Mouse (Mus musculus) thymus, adult 2 months (tissue): ENCODE measurements around the gene Fgd3. TPM values are rescaled to one million over a fixed set of nuclear protein-coding genes. Genes with fewer than 3 reads are reported as not detected.

Experiments used
- DNase-seq: peaks from one replicate; pipeline ENCODE4 v3.0.0; 2021
- H3K27ac ChIP-seq: fragments of 200-500 bp; 2 replicates; pipeline ENCODE4 v1.5.1; 2012; ENCODE audit warnings: low read length, control low read depth; ENCODE audit not compliant: control insufficient read depth, insufficient read depth
- H3K27me3 ChIP-seq: fragments of 200-500 bp; 2 replicates; pipeline ENCODE4 v1.6.1; 2012; ENCODE audit warnings: mild to moderate bottlenecking, low read length, moderate library complexity, mixed read lengths; ENCODE audit not compliant: control insufficient read depth, insufficient read depth
- H3K36me3 ChIP-seq: fragments of 200-500 bp; 2 replicates; pipeline ENCODE4 v1.6.1; 2012; ENCODE audit warnings: mild to moderate bottlenecking, low read length, moderate library complexity; ENCODE audit not compliant: control insufficient read depth, insufficient read depth
- H3K4me1 ChIP-seq: fragments of 200-500 bp; replicated peaks from 2 replicates; pipeline ENCODE4 v1.6.1; 2012; ENCODE audit warnings: low read length; ENCODE audit not compliant: control insufficient read depth, insufficient read depth
- H3K4me3 ChIP-seq: fragments of 200-500 bp; 2 replicates; pipeline ENCODE4 v1.5.1; 2012; ENCODE audit warnings: mild to moderate bottlenecking, low read length, control low read depth, moderate library complexity; ENCODE audit not compliant: control insufficient read depth, insufficient read depth
- CTCF ChIP-seq: fragments of 200-500 bp; IDR thresholded peaks from 2 replicates; pipeline ENCODE4 v1.5.1; 2012; ENCODE audit warnings: mild to moderate bottlenecking, control low read depth, low read length, moderate library complexity, borderline replicate concordance; ENCODE audit not compliant: control insufficient read depth, poor library complexity, insufficient read depth; ENCODE audit errors: extremely low read depth
- POLR2A ChIP-seq: fragments of 200-500 bp; IDR thresholded peaks from 2 replicates; pipeline ENCODE4 v1.6.1; 2012; ENCODE audit warnings: mild to moderate bottlenecking, low read length, control low read depth, moderate library complexity; ENCODE audit not compliant: control insufficient read depth, poor library complexity, insufficient read depth; ENCODE audit errors: extremely low read depth
- WGBS: fragments of 180-500 bp; shearing (Covaris S2); methylation state at CpG from one replicate; pipeline ENCODE4 v1.1.7; 2018; 5-methylcytosine and 5-hydroxymethylcytosine counted together
- polyA plus RNA-seq: library from polyadenylated mRNA; depleted of rRNA; stranded (reverse); fragments of >200 nt; gene quantifications from 2 replicates; pipeline ENCODE4 v1.2.3, GENCODE M21; 2012

Fgd3 gene
- polyA plus RNA-seq, 1 experiment, result 19.2 TPM

DNA sequence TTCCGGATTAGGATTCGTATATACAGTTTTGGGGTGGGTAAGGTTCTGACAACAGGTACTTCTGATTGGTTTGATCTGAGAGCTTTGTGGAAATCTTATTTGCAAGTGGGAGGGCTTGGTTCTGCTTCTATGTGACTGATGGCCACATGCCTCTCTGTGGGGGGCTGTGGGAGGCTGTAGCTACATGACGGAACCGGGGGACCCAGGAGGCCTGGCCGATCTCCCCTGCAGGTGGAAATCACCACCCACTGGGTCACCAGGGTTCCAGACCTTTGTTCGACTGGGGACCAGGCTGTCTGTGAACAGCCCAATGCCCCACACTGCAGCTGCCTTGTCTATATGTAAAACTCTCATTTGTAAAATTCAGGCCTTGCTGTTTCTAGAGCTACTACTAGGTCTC lies 95.4 kb downstream of the Fgd3 start:
- Histone ChIP-seq H3K4me1 (no peaks in the 10 kb centered on the region), H3K36me3 (no peaks in the 10 kb centered on the region), H3K4me3 (no peak overlapping the region), H3K27ac (no peak overlapping the region), H3K27me3 (no peaks in the 10 kb centered on the region; the same call in 1 of the 2 replicates)
- TF ChIP-seq CTCF, result no peak
- TF ChIP-seq POLR2A, result no peak
- 87% methylated on average over 6 of the region's 6 CpGs for WGBS
- DNase-seq, result no peak

- Histone ChIP-seq H3K27ac (no peak overlapping the region), H3K36me3 (no peaks in the 10 kb centered on the region), H3K27me3 (no peaks in the 10 kb centered on the region; the same call in 1 of the 2 replicates), H3K4me1 (no peaks in the 10 kb centered on the region), H3K4me3 (no peak overlapping the region)
- WGBS, result 89% methylated on average over 10 of the region's 10 CpGs
- TF ChIP-seq POLR2A, result no peak
- no peak for TF ChIP-seq CTCF
- DNase-seq, result no peak
Observed at GRCm38 (mm10) chr13:49224314-49224713, 95.8 kb downstream of the Fgd3 start.

GRCm38 (mm10) chr13:49220912-49221311 lies 99.2 kb downstream of the Fgd3 start:
- TF ChIP-seq CTCF (no peak), POLR2A (no peak)
- Histone ChIP-seq H3K36me3 (no peaks in the 10 kb centered on the region), H3K27me3 (no peaks in the 10 kb centered on the region; the same call in 1 of the 2 replicates), H3K27ac (no peak overlapping the region), H3K4me1 (peaks cover 5% of the 10 kb centered on the region), H3K4me3 (no peak overlapping the region)
- WGBS, result 88% methylated on average over 5 of the region's 5 CpGs
- no peak for DNase-seq

DNA sequence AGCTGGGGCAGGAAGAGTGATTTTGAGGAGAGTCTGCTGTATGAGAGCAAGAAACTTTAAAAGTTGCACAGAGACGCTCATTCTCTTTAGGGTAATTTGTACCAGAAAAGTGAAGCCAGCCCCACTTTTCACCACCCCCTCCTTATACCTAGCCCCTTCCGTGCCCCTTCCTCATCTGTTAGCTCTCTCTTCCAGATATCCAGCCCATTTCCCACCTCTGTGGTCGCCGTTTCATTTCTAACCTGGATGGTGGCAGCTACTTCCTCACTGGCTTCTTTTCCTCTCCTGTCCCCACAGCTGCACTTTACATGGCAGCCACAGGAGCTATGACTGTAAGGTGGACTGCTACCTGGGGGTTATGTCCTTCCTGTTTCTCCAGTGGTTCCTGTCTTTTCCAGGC lies 100.7 kb downstream of the Fgd3 start:
- TF ChIP-seq POLR2A (no peak), CTCF (no peak)
- WGBS, result 67% methylated on average over 4 of the region's 4 CpGs
- H3K4me1 ChIP-seq, result peaks cover 8% of the 10 kb centered on the region
- H3K36me3 ChIP-seq, result no peaks in the 10 kb centered on the region
- H3K27ac ChIP-seq, result no peak overlapping the region
- no peak for DNase-seq
- no peaks in the 10 kb centered on the region; the same call in 1 of the 2 replicates for H3K27me3 ChIP-seq
- no peak overlapping the region for H3K4me3 ChIP-seq

GRCm38 (mm10) chr13:49218651-49219050 lies 101.5 kb downstream of the Fgd3 start:
- Histone ChIP-seq H3K27me3 (no peaks in the 10 kb centered on the region; the same call in 1 of the 2 replicates), H3K4me1 (peaks cover 12% of the 10 kb centered on the region), H3K4me3 (no peak overlapping the region), H3K27ac (no peak overlapping the region), H3K36me3 (no peaks in the 10 kb centered on the region)
- no peak for DNase-seq
- TF ChIP-seq POLR2A (no peak), CTCF (no peak)
- WGBS, result 95% methylated on average over 3 of the region's 3 CpGs

DNA sequence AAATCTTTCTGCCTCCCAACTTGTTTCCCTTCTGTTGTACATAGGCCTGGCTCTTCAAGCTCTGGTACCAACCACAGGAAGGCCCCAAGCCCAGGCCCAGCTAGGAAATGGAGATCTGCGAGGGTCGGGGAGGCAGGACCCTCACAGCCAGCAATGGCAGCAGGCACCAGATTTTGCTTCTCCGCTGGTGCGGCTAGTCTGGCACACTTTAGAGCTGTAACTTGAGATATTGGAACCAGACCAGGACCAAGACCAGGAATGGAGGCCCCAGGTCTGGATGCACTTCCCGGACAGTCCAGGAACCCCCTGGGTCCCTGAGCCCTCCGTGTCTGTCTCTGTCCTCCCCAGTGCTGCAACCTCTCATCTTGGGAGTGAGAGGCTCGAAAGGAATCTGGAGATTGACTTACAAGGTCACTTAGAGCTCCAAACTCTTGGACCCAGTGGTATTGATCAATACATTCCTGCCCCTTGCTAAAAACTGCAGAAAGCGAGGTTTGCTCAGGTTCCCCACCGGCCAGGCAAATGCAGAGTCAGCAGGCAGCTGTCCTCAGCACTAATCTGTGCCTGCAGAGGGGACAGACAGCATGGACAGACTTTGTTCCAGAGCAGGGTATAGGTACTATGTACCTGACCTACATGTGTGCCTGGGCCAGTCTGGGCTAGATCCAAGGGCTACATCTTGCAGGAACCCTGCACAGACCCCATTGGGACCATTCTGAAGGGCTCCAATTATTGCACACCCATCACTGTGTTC lies 103.1 kb downstream of the Fgd3 start:
- H3K36me3 ChIP-seq, result no peaks in the 10 kb centered on the region
- H3K4me3 ChIP-seq, result no peak overlapping the region
- no peak overlapping the region for H3K27ac ChIP-seq
- WGBS, result 97% methylated on average over 9 of the region's 9 CpGs
- H3K27me3 ChIP-seq, result no peaks in the 10 kb centered on the region
- no peak for DNase-seq
- TF ChIP-seq CTCF (no peak), POLR2A (no peak)
- H3K4me1 ChIP-seq, result peaks cover 20% of the 10 kb centered on the region
